Mouse (Mus musculus): Measurements from ENCODE around the gene Gm49403. TPM values are rescaled to one million over a fixed set of nuclear protein-coding genes. Genes with fewer than 3 reads are reported as not detected.

The Gm49403 gene
- polyA plus RNA-seq, 1 experiment from 2014 or later = not detected

DNA sequence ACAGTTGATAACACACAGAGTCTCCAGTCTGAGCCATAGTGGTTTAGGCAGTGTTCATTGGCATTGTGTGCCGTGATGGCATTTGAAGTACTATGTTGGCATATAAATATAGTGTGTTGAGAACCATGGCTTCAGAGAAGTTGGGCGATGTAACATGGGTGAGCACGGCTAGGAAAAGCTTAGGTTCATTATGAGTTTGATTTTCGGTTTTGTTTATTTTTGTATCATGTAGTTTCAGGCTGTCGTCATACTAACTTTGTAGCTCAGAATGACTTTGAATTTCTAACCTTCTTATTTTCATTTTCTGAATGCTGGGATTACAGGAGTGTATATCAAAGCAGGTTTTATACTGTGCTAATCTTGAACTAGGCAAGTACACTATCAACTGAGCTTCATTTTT lies 19.7 kb downstream of the Gm49403 start:
- Histone ChIP-seq H3K4me3 (replicated peaks; ENCODE audit: low read depth, low read length) (no peak overlapping the region), H3K4me1 (replicated peaks; ENCODE audit: insufficient read depth, low read length) (peaks cover 9% of the 10 kb centered on the region), H3K27ac (no peak overlapping the region), H3K36me3 (ENCODE audit: insufficient read depth, low read length) (peaks cover 33% of the 10 kb centered on the region), H3K27me3 (ENCODE audit: insufficient read depth, low read length) (no peaks in the 10 kb centered on the region), H3K4me2 (ENCODE audit: low read length) (no peak overlapping the region), H3K9ac (ENCODE audit: low read depth, low read length) (no peak overlapping the region), H3K9me3 (replicated peaks; ENCODE audit: low read length) (no peaks in the 10 kb centered on the region)
- WGBS = 92% methylated on average over 5 of the region's 5 CpGs
- TF ChIP-seq CTCF (IDR thresholded peaks at IDR 0.05; ENCODE audit: low read depth) = no peak
- no peak for DNase-seq (ENCODE audit: low spot score)
- ATAC-seq (replicated peaks; ENCODE audit: low FRiP score, low read depth) = no peak

DNA sequence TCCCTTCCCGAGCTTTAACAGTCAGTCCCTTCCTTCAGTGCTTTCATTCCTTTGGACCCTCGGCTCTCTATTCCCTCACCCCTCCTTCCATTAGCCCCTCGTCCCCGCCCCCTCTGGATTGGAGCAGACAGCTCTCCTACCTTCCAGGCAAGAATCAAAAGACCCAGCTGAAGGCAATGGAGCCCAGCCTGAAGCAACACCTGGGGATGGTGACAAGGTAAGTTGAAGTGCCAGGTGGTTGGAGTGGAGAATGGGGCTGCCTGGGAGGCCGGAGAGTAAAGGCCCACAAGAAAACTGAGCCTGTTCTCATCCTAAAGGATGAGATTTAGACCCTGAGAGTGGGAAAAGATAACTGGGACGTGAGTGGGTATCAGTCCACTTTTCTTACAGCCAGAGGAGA lies 24.8 kb downstream of the Gm49403 start:
- H3K9me3 ChIP-seq (replicated peaks; ENCODE audit: low read length) = no peaks in the 10 kb centered on the region
- H3K9ac ChIP-seq (ENCODE audit: low read depth, low read length) = no peak overlapping the region
- H3K27ac ChIP-seq = no peak overlapping the region
- WGBS = 88% methylated on average over 6 of the region's 6 CpGs
- peaks cover 79% of the 10 kb centered on the region for H3K36me3 ChIP-seq (ENCODE audit: insufficient read depth, low read length)
- no peak overlapping the region for H3K4me2 ChIP-seq (ENCODE audit: low read length)
- H3K4me1 ChIP-seq (replicated peaks; ENCODE audit: insufficient read depth, low read length) = no peaks in the 10 kb centered on the region
- no peaks in the 10 kb centered on the region for H3K27me3 ChIP-seq (ENCODE audit: insufficient read depth, low read length)
- DNase-seq (ENCODE audit: low spot score) (no peak), ATAC-seq (replicated peaks; ENCODE audit: low FRiP score, low read depth) (no peak)
- H3K4me3 ChIP-seq (replicated peaks; ENCODE audit: low read depth, low read length) = no peak overlapping the region
- no peak for TF ChIP-seq CTCF (IDR thresholded peaks at IDR 0.05; ENCODE audit: low read depth)

DNA sequence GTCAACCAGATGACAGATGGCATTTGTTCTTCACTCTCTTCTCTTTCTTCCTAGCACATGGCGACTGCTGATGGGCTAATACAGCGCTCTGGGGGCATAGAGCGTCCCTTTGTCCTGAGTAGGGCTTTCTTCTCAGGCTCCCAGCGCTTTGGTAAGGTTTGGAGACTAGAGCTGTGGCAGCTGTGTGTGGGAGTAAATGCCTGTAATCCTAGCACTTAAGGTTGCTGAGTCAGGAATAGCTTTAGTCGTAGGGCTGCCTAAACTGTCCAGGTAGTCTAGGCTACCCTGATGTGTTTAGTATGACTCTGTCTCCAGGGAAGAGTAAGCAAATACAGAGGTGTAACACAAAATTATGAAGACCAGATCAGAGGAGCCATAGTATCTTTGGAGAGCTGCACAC lies 28.1 kb downstream of the Gm49403 start:
- Histone ChIP-seq H3K4me3 (replicated peaks; ENCODE audit: low read depth, low read length) (no peak overlapping the region), H3K27me3 (ENCODE audit: insufficient read depth, low read length) (no peaks in the 10 kb centered on the region), H3K36me3 (ENCODE audit: insufficient read depth, low read length) (peaks cover 91% of the 10 kb centered on the region), H3K9ac (ENCODE audit: low read depth, low read length) (no peak overlapping the region), H3K9me3 (replicated peaks; ENCODE audit: low read length) (no peaks in the 10 kb centered on the region), H3K4me1 (replicated peaks; ENCODE audit: insufficient read depth, low read length) (no peaks in the 10 kb centered on the region), H3K4me2 (ENCODE audit: low read length) (no peak overlapping the region), H3K27ac (no peak overlapping the region)
- TF ChIP-seq CTCF (IDR thresholded peaks at IDR 0.05; ENCODE audit: low read depth) = no peak
- ATAC-seq (replicated peaks; ENCODE audit: low FRiP score, low read depth) (no peak), DNase-seq (ENCODE audit: low spot score) (no peak)
- WGBS = 83% methylated on average over 5 of the region's 5 CpGs

DNA sequence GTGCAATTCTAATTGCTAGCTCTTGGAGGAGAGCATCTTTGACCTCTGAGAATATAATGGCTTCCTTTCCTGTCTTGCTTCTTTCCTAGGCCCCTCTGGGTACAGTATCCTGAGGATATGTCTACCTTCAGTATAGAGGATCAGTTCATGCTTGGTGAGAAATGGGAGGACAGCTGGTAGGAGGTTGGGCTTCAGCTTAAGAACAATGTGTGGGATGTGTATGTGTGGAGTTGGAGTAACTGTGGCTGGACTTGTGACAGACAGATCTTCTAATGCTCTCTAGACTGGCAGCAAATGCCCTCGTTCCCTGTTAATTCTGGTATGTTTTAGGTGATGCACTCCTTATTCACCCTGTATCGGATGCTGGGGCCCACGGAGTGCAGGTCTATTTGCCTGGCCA lies 30.5 kb downstream of the Gm49403 start:
- Histone ChIP-seq H3K36me3 (ENCODE audit: insufficient read depth, low read length) (peaks cover 71% of the 10 kb centered on the region), H3K9ac (ENCODE audit: low read depth, low read length) (no peak overlapping the region), H3K4me1 (replicated peaks; ENCODE audit: insufficient read depth, low read length) (no peaks in the 10 kb centered on the region), H3K27ac (no peak overlapping the region), H3K9me3 (replicated peaks; ENCODE audit: low read length) (no peaks in the 10 kb centered on the region), H3K4me3 (replicated peaks; ENCODE audit: low read depth, low read length) (no peak overlapping the region), H3K4me2 (ENCODE audit: low read length) (no peak overlapping the region), H3K27me3 (ENCODE audit: insufficient read depth, low read length) (no peaks in the 10 kb centered on the region)
- ATAC-seq (replicated peaks; ENCODE audit: low FRiP score, low read depth) = no peak
- no peak for TF ChIP-seq CTCF (IDR thresholded peaks at IDR 0.05; ENCODE audit: low read depth)
- 95% methylated on average over 3 of the region's 3 CpGs for WGBS
- no peak for DNase-seq (ENCODE audit: low spot score)

DNA sequence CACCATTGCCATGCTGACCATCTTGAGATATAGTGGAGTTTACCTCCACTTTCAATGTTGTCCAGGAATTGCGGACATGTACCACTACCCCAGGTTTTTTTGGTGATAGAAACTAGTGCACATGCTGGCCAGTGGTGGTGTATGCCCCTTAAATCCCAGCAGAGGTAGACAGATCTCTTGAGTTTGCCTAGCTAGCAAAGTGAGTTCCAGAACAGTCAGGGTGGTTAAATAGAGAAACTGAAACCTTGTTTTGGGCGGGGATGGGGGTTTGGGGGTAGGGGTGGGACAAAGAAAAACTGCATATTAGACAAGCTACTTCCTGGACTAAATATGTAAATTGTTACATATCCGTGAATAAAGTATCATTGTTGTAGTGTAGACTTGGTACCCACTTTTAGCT lies 35.3 kb downstream of the Gm49403 start:
- Histone ChIP-seq H3K9me3 (replicated peaks; ENCODE audit: low read length) (no peaks in the 10 kb centered on the region), H3K9ac (ENCODE audit: low read depth, low read length) (no peak overlapping the region), H3K4me1 (replicated peaks; ENCODE audit: insufficient read depth, low read length) (peaks cover 7% of the 10 kb centered on the region; the same call in 1 of the 2 replicates), H3K36me3 (ENCODE audit: insufficient read depth, low read length) (peaks cover 27% of the 10 kb centered on the region), H3K27me3 (ENCODE audit: insufficient read depth, low read length) (no peaks in the 10 kb centered on the region), H3K4me3 (replicated peaks; ENCODE audit: low read depth, low read length) (no peak overlapping the region), H3K4me2 (ENCODE audit: low read length) (no peak overlapping the region), H3K27ac (no peak overlapping the region)
- no peak for ATAC-seq (replicated peaks; ENCODE audit: low FRiP score, low read depth)
- WGBS = 92% methylated on average over 3 of the region's 3 CpGs
- no peak for TF ChIP-seq CTCF (IDR thresholded peaks at IDR 0.05; ENCODE audit: low read depth)
- no peak for DNase-seq (ENCODE audit: low spot score)

DNA sequence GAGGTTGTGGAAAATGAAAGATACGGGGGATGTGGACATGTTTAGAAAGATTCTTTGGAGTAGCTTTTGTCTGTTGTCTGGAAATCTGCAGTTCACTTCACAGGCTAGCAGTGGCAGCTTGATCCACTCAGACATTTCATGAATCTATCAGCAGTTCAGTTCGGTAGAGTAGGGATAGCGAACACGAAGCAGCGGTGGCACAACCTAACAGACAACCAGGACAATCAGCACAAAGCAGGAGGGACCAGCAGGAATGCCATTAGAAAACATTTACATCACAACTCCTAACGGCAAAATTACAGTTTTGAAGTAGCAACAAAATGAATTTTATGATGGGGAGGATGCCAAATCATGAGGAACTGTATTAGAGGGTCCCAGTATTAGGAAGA lies 35.9 kb downstream of the Gm49403 start:
- H3K4me3 ChIP-seq (replicated peaks; ENCODE audit: low read depth, low read length) = 0 out of 2 replicates have a peak overlapping the region, but pooled peaks have one; percentile 72
- DNase-seq (ENCODE audit: low spot score) = no peak
- peak overlapping the region; percentile 91 for H3K27ac ChIP-seq
- no peaks in the 10 kb centered on the region for H3K27me3 ChIP-seq (ENCODE audit: insufficient read depth, low read length)
- H3K4me2 ChIP-seq (ENCODE audit: low read length) = peak overlapping the region; percentile 63
- H3K9ac ChIP-seq (ENCODE audit: low read depth, low read length) = no peak overlapping the region
- WGBS = 61% methylated on average over 6 of the region's 6 CpGs
- ATAC-seq (replicated peaks; ENCODE audit: low FRiP score, low read depth) = no peak
- no peaks in the 10 kb centered on the region for H3K9me3 ChIP-seq (replicated peaks; ENCODE audit: low read length)
- no peak for TF ChIP-seq CTCF (IDR thresholded peaks at IDR 0.05; ENCODE audit: low read depth)
- peaks cover 20% of the 10 kb centered on the region for H3K36me3 ChIP-seq (ENCODE audit: insufficient read depth, low read length)
- H3K4me1 ChIP-seq (replicated peaks; ENCODE audit: insufficient read depth, low read length) = peaks cover 7% of the 10 kb centered on the region; the same call in 1 of the 2 replicates

DNA sequence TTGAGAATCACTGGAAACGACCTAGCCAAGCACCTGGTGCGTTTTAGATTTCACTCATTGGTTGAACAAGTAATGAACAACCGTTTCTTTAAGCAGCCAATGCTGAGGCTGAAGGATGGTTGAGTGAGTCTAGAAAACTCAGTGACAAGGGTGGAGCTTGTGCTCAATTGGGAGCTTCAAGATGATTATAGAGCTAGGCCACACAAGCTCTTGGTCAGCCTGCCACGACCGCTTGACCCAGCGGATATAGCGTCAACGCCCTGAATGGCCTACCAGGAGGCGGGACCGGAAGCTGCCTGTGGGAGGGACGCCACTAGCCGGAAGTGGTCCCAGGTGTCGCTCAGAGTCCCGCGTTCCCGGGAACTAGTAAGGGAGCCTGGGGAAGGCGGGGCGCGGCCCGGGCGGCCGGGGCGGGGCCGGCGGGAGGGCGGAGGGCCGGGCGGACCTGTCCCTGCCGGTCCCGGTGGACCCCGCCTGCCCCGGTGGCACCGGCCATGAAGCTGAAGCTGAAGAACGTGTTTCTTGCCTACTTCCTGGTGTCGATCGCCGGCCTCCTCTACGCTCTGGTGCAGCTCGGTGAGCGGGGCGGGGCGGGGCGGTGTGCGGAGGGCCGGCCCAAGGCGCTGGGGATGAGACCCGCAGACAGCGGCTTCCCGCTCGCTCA lies 36.5 kb downstream of the Gm49403 start, which contains the start of gene B3gat3:
Gene B3gat3 (plus strand): TSS at position 302 of the 664 bp plus-strand sequence.
- 2% methylated on average over 48 of the region's 50 CpGs for WGBS
- peak; percentile 98 for ATAC-seq (replicated peaks; ENCODE audit: low FRiP score, low read depth)
- TF ChIP-seq CTCF (IDR thresholded peaks at IDR 0.05; ENCODE audit: low read depth) = no peak

More for the DNA sequence above, 36.5 kb downstream of the Gm49403 start, which contains the start of gene B3gat3:
- Histone ChIP-seq H3K27me3 (ENCODE audit: insufficient read depth, low read length) (no peaks in the 10 kb centered on the region), H3K9me3 (replicated peaks; ENCODE audit: low read length) (no peaks in the 10 kb centered on the region), H3K27ac (peak within 1 kb of the TSS; percentile 91), H3K36me3 (ENCODE audit: insufficient read depth, low read length) (peaks cover 15% of the 10 kb centered on the region), H3K9ac (ENCODE audit: low read depth, low read length) (peak within 1 kb of the TSS; percentile 62), H3K4me2 (ENCODE audit: low read length) (peak within 1 kb of the TSS; percentile 63), H3K4me3 (replicated peaks; ENCODE audit: low read depth, low read length) (peak within 1 kb of the TSS; percentile 72), H3K4me1 (replicated peaks; ENCODE audit: insufficient read depth, low read length) (peaks cover 7% of the 10 kb centered on the region; the same call in 1 of the 2 replicates)
- peak; percentile 98 for DNase-seq (ENCODE audit: low spot score)
